Mouse (Mus musculus) E14TG2a.4 (cell line): ENCODE measurements around the gene Abr.
A peak's percentile ranks its signal among the peaks of the same experiment; 100 is the strongest.

ENCODE experiments used
- H3K27me3 ChIP-seq: 2 replicates; pipeline ENCODE4 v1.6.1; 2014; ENCODE audit warnings: low read length, control low read depth; ENCODE audit not compliant: insufficient read depth
- H3K36me3 ChIP-seq: 2 replicates; pipeline ENCODE4 v1.6.1; 2014; ENCODE audit warnings: low read length, control low read depth; ENCODE audit not compliant: insufficient read depth
- H3K4me1 ChIP-seq: replicated peaks from 2 replicates; pipeline ENCODE4 v1.6.1; 2014; ENCODE audit warnings: low read depth, low read length, control low read depth
- H3K4me3 ChIP-seq: replicated peaks from 2 replicates; pipeline ENCODE4 v1.5.1; 2014; ENCODE audit warnings: mild to moderate bottlenecking, low read length
- H3K9me3 ChIP-seq: 2 replicates; pipeline ENCODE4 v1.6.1; 2014; ENCODE audit warnings: low read length, control low read depth
- CTCF ChIP-seq: conservative IDR thresholded peaks from 2 replicates; pipeline ENCODE4 v1.5.1; 2014; ENCODE audit warnings: low read length
- NANOG ChIP-seq: IDR thresholded peaks from 2 replicates; pipeline ENCODE4 v1.6.1; 2014; ENCODE audit warnings: borderline replicate concordance, low read length, mixed read lengths
- POU5F1 ChIP-seq: IDR thresholded peaks from 2 replicates; pipeline ENCODE4 v1.6.1; 2014; ENCODE audit warnings: low read length, borderline replicate concordance

The Abr gene

DNA sequence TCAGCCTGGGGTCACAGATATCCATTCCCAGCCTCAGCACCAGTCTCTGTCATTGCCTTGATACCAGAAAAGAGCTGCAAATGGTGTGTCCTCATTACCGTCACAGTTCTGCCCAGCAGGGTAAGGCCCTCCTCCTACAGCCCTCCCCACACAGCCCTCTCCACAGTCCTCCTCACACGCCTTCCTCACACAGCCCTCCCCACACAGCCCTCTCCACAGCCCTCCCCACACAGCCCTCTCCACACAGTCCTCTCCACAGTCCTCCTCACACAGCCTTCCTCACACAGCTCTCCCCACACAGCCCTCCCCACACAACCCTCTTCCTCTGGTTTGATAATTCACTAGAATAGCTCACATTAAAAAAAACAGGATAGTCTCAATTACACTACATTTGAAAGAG lies 7.9 kb upstream of the Abr start:
- 0 out of 2 replicates have a peak, but pooled peaks cover 14% of the 10 kb centered on the region for H3K27me3 ChIP-seq
- H3K9me3 ChIP-seq, result no peaks in the 10 kb centered on the region
- no peak for TF ChIP-seq POU5F1
- TF ChIP-seq NANOG, result no peak
- no peak for TF ChIP-seq CTCF
- no peaks in the 10 kb centered on the region for H3K36me3 ChIP-seq
- H3K4me3 ChIP-seq, result no peak overlapping the region
- H3K4me1 ChIP-seq, result peaks cover 14% of the 10 kb centered on the region

DNA sequence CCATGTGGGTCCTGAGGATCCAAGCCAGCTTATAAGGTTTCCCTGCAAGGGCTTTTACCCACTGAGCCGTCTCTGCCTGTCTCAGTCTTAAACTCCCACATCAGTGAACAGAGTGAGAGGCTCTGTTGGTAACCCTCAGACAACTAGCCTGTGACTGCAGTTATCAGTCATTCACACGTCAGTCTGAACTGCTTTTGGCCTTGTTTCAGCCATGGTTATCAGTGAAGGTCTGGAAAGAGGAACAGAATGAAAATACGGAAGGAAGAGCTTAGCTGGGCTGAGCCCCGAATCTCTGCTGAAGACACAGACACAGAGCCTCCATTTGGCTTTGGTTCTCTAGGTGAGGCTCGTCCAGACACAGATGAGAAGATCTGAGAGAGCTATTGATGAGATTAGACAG lies 6.5 kb upstream of the Abr start:
- TF ChIP-seq CTCF, result no peak
- TF ChIP-seq NANOG, result no peak
- no peak for TF ChIP-seq POU5F1
- no peak overlapping the region for H3K4me3 ChIP-seq
- H3K36me3 ChIP-seq, result no peaks in the 10 kb centered on the region
- no peaks in the 10 kb centered on the region for H3K9me3 ChIP-seq
- H3K4me1 ChIP-seq, result peaks cover 28% of the 10 kb centered on the region
- 0 out of 2 replicates have a peak, but pooled peaks cover 14% of the 10 kb centered on the region for H3K27me3 ChIP-seq

DNA sequence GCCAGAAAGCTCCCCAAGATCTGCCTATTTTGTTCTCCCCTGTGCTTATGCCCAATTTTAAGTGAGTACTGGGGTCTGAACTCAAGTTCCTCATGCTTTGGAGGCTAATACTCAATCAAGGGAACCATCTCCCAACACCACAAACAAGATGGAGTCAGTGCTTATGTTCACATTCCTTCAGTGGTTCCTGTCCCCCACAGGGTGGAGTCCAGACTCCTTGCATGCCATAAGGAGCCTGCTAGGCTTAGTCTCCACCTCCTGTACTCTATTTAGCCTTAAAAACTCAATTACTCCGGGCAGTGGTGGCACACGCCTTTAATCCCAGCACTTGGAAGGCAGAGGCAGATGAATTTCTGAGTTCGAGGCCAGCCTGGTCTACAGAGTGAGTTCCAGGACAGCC lies 2.8 kb upstream of the Abr start:
- peaks cover 13% of the 10 kb centered on the region for H3K36me3 ChIP-seq
- no peak overlapping the region for H3K4me3 ChIP-seq
- TF ChIP-seq CTCF (no peak), NANOG (no peak), POU5F1 (no peak)
- peaks cover 49% of the 10 kb centered on the region for H3K4me1 ChIP-seq
- H3K9me3 ChIP-seq, result no peaks in the 10 kb centered on the region
- H3K27me3 ChIP-seq, result peaks cover 33% of the 10 kb centered on the region

DNA sequence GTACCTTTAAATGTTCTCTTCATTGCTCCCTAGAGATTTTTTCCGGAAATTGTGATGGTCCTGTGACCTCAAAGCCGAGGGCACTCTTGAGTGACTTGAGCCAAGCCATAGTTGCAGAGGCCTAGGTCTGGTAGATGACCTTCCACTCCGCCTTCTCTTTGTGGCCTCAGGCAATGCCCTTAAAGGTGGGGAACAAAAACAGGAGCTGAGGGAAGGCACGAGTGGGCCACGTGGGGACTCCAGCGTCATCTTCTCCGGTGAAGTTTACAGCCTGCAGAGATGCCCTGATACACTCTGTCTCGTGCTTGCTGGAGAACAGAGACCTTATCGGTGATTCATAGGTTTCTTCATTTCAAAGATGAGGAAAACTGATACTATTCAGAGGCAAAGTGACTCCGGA lies 2.0 kb upstream of the Abr start:
- Histone ChIP-seq H3K36me3 (peaks cover 21% of the 10 kb centered on the region), H3K9me3 (no peaks in the 10 kb centered on the region), H3K4me3 (peak overlapping the region; percentile 91), H3K27me3 (peaks cover 27% of the 10 kb centered on the region), H3K4me1 (peaks cover 50% of the 10 kb centered on the region)
- TF ChIP-seq NANOG (no peak), CTCF (no peak), POU5F1 (no peak)

DNA sequence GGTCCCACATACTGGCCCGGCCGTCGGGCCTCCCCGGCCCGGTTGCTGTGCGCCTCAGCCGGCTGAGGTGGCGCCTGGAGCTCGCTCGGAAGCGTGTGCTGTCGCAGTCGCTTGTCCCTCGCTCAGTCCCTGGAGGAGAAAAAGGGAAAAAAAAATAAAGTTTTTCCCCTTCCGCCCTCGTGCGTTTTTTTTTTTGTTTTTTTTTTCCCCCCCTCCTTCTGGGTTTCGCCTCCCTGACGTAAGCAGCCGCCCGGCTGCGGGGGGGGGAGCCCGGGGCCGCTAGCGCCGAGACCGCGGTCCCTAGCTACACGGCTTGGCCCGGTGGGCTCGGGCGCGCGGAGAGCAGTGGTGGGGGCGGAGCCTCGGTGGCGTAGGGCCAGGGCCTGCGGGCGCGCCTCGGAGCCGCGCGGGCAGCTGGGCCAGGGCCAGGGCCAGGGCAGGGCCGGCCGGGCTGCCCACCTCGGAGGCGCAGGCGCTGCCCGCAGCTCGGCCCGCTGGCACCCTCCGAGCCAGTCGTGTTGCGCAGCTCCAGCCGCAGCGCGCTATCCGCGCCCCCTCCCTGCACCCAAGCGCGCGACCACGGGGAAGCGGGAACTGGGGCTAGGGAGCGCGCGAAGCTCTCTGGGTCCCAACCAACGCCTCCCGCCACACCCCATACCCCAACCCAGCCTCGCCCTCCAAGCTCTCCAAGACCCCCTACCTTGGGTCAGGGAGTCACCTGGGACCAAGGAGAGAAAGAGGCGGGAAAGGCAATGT lies 1.3 kb upstream of the Abr start:
- TF ChIP-seq NANOG (no peak), CTCF (no peak), POU5F1 (no peak)
- peak overlapping the region; percentile 91 for H3K4me3 ChIP-seq
- peaks cover 25% of the 10 kb centered on the region for H3K27me3 ChIP-seq
- peaks cover 28% of the 10 kb centered on the region for H3K36me3 ChIP-seq
- H3K9me3 ChIP-seq, result no peaks in the 10 kb centered on the region
- peaks cover 50% of the 10 kb centered on the region for H3K4me1 ChIP-seq

DNA sequence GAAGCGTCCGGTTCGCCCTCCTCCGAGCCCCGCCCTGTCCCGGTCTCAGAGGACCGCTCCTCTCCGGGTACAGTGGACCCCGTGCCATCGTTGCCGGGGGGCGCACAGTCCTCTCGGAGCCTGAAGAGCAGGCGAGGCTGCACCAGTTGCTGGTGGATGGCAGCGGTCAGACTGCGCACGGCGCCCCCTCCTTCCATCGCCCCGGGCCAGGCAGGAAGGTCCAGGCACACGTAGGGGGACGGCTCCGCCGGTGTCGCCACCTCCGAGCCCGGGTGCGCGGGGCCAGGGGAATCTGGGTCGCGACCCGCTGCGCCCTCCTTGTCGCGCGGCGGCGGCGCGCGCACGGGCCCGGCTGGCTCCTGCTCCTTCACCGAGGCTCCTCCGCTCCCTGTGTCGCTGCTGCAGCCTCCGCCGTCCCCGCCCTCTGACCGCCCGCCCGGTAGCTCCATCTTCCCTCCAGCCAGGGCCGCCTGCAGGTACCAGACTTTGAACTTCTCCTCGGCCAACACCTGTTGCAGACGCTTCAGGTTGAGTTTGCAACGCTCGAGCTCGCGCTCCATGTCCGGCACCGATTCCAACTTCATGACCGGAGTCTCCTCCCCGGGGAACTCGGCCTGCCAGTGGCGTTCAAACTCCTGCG lies 572 bp upstream of the Abr start:
- H3K36me3 ChIP-seq, result peaks cover 34% of the 10 kb centered on the region
- H3K4me1 ChIP-seq, result peaks cover 50% of the 10 kb centered on the region
- peaks cover 25% of the 10 kb centered on the region for H3K27me3 ChIP-seq
- no peaks in the 10 kb centered on the region for H3K9me3 ChIP-seq
- TF ChIP-seq CTCF (no peak), POU5F1 (no peak), NANOG (no peak)
- H3K4me3 ChIP-seq, result peak overlapping the region; percentile 91

DNA sequence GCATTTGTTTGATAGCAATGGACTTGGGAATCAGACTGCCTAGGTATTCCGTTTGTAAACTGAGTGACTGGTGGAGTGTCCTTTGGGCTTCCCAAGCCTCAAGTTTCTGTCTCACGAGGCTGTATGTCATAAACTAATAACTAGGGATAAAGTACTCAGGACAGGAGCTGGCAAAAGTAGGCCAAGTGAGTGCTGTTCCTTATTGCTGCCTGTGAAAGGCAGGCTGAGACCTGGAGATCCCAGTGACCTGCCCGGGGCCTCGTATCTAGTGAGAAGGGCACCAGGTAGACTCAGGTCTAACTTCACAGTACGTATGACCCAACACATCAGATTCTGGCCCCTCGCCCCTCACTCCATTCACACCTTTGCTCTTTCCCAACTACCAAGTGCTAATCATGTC lies 4.0 kb downstream of the Abr start:
- peaks cover 57% of the 10 kb centered on the region for H3K36me3 ChIP-seq
- peaks cover 47% of the 10 kb centered on the region for H3K4me1 ChIP-seq
- H3K4me3 ChIP-seq, result no peak overlapping the region
- no peaks in the 10 kb centered on the region for H3K9me3 ChIP-seq
- TF ChIP-seq NANOG (no peak), POU5F1 (no peak), CTCF (no peak)
- peaks cover 25% of the 10 kb centered on the region for H3K27me3 ChIP-seq

DNA sequence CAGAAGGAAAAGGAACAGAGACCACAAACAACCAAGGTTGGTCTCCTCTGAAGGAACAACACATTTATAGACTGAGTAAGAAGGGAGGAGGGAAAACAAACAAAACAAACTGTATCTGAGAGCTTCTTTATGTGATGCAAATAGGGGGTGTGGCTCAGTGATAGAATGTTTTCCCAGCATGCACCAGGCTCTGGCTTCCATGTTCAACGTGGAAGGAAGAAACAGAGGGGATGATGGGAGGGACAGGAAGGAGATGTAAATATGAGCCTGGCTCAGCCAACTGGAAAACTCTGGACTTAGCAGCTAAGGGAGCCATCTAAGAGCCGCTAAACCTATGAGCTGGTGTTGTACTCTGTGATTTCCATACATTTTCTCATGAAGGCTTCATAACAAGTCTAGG lies 7.9 kb downstream of the Abr start:
- TF ChIP-seq NANOG, result no peak
- peaks cover 41% of the 10 kb centered on the region for H3K4me1 ChIP-seq
- H3K9me3 ChIP-seq, result peaks cover 3% of the 10 kb centered on the region; the same call in 1 of the 2 replicates
- peak overlapping the region; percentile 10; the same call in 1 of the 2 replicates for H3K4me3 ChIP-seq
- no peaks in the 10 kb centered on the region for H3K27me3 ChIP-seq
- peaks cover 58% of the 10 kb centered on the region for H3K36me3 ChIP-seq

DNA sequence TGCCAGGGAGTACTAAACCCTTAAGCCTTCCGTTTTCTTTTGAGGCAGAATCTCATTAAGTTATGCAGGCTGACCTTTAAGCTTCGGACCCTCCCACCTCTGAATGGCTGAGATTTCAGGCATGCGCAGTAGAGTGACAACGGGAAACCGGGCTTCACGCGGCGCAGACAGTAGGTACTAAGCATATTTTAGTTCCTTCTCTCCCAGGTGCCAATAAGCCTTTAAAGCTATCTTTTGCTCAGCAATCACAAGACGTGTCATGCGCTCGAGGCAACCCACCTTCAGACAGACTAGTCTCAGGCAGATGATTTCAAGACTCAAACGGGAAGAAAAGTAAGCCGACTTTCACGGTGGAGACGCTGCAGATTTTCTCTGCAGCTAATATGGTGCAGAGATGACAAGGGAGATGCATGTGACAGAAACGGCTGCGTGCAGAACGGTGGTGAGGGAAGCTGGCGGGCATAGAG lies 9.4 kb downstream of the Abr start:
- TF ChIP-seq POU5F1 (no peak), CTCF (no peak), NANOG (no peak)
- Histone ChIP-seq H3K4me1 (peaks cover 41% of the 10 kb centered on the region), H3K4me3 (peak overlapping the region; percentile 59), H3K36me3 (peaks cover 47% of the 10 kb centered on the region), H3K9me3 (peaks cover 3% of the 10 kb centered on the region; the same call in 1 of the 2 replicates), H3K27me3 (no peaks in the 10 kb centered on the region)
